Comparison of ENCODE assay signal across 8 mouse cellular contexts in the genomic region with DNA sequence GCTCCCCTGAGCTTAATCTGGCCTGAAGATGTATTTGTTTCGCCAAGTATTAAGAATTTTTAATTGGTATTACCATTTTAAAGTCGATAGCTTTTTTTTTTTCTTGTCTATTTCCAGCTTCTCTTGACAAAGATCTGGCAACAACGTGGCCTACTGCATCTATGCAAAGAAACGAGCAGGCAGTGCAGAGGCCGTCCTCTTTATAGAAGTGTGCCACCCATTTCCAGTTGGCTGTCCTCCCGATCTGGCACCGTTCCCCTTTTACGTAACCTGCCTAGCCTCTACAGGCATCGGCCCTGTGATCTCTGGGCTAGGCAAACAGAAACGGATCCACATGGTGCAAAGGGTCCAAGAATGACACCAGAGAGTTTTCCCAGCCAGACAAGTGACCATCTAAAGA. TPM values are rescaled to one million over a fixed set of nuclear protein-coding genes. Genes with fewer than 3 reads are reported as not detected.
DNase-seq lines count a peak whose midpoint lies in the region; TF ChIP-seq lines count a peak whose summit lies in the region.

No protein-coding gene starts in this region.

- TF ChIP-seq POLR2A in liver, adult 2 months (IDR thresholded peaks at IDR 0.05; ENCODE audit: extremely low read depth, insufficient read depth, low read length), result no peak
- no peak for TF ChIP-seq POLR2A in olfactory bulb, adult 2 months (IDR thresholded peaks at IDR 0.05; ENCODE audit: insufficient read depth, low read depth, low read length)

- DNase-seq in heart, adult 11 months, result peak; percentile 98
- no peak for DNase-seq in heart, embryonic 10.5 days (ENCODE audit: low spot score)
- peak; percentile 86 for DNase-seq in adrenal gland, adult 8-10 months
- peak; percentile 83 for DNase-seq in fibroblast of lung, adult 2 months (ENCODE audit: low read depth)
- peak; percentile 37 for DNase-seq in induced T-regulatory cell, adult 2 months (ENCODE audit: low read depth)
- peak; percentile 98 for DNase-seq in liver, adult 2 months (ENCODE audit: extremely low read depth, low read depth, low spot score)
- peak; percentile 49 to 75 for DNase-seq in urinary bladder, adult 18-20 months (ENCODE audit: low spot score in 2 of 2)

- H3K36me3 ChIP-seq in heart, embryonic 10.5 days, result no peaks in the 10 kb centered on the region
- H3K36me3 ChIP-seq in liver, adult 2 months (ENCODE audit: control insufficient read depth, insufficient read depth, low read length), result no peaks in the 10 kb centered on the region

- no peak overlapping the region for H3K27ac ChIP-seq in heart, embryonic 10.5 days
- no peak overlapping the region for H3K27ac ChIP-seq in liver, adult 2 months (replicated peaks; ENCODE audit: insufficient read depth, low read depth, low read length)
- H3K27ac ChIP-seq in olfactory bulb, adult 2 months (ENCODE audit: insufficient read depth, low read depth, low read length), result peak overlapping the region; percentile 57; the same call in 1 of the 2 replicates

- no peaks in the 10 kb centered on the region for H3K9me3 ChIP-seq in heart, embryonic 10.5 days

- no peak overlapping the region for H3K9ac ChIP-seq in liver, adult 2 months (ENCODE audit: low read depth, low read length)

- no peak for TF ChIP-seq CTCF in liver, adult 2 months (IDR thresholded peaks at IDR 0.05; ENCODE audit: low read depth, low read length)
- TF ChIP-seq CTCF in olfactory bulb, adult 2 months (IDR thresholded peaks at IDR 0.05; ENCODE audit: insufficient read depth, low read depth, low read length), result no peak

- no peaks in the 10 kb centered on the region for H3K27me3 ChIP-seq in heart, embryonic 10.5 days (ENCODE audit: insufficient read depth, poor library complexity, severe bottlenecking)
- no peaks in the 10 kb centered on the region for H3K27me3 ChIP-seq in liver, adult 2 months (ENCODE audit: control insufficient read depth, insufficient read depth, low read length)

- peaks cover 8% of the 10 kb centered on the region; the same call in 1 of the 2 replicates for H3K4me1 ChIP-seq in heart, embryonic 10.5 days
- peaks cover 14% of the 10 kb centered on the region for H3K4me1 ChIP-seq in liver, adult 2 months (ENCODE audit: control insufficient read depth, insufficient read depth, low read length)
- H3K4me1 ChIP-seq in olfactory bulb, adult 2 months (ENCODE audit: control insufficient read depth, insufficient read depth, low read length), result peaks cover 4% of the 10 kb centered on the region

- 62% methylated on average over 10 of the region's 10 CpGs for WGBS in heart, embryonic 10.5 days
- 4% methylated on average over 10 of the region's 10 CpGs for WGBS in liver, adult 2 months
- 23% methylated on average over 10 of the region's 10 CpGs for WGBS in olfactory bulb, adult 2 months

- H3K79me2 ChIP-seq in liver, adult 2 months (ENCODE audit: control insufficient read depth, insufficient read depth, low read length), result peaks cover 11% of the 10 kb centered on the region

- no peak overlapping the region for H3K4me3 ChIP-seq in heart, embryonic 10.5 days
- no peak overlapping the region for H3K4me3 ChIP-seq in liver, adult 2 months (ENCODE audit: insufficient read depth, low read depth, low read length)
- no peak overlapping the region for H3K4me3 ChIP-seq in olfactory bulb, adult 2 months (ENCODE audit: insufficient read depth, low read depth, low read length)

RNA-seq across cellular contexts. Expression of a gene that starts 1.9 kb away (rescaled TPM):
- 5.6 and 6.8 TPM in 2 replicates for polyA plus RNA-seq in heart, embryonic 10.5 days (2016; fragmentation: Nextera tagmentation; extraction: Ambion mirVana)
- 10 to 100 TPM; 41.4 to 62.6 (median 51.7) TPM for total RNA-seq in adrenal gland, adult 8-10 months (2022)
- total RNA-seq in liver, adult 2 months (2014; rRNA removed), result 11.1 and 11.9 TPM in 2 replicates
- polyA plus RNA-seq in liver, adult 2 months (2012; rRNA removed), result 5.5 and 7.3 TPM in 2 replicates
- not detected in 2 replicates for polyA plus RNA-seq in olfactory bulb, adult 2 months (2012; ENCODE audit: insufficient read depth, insufficient read length, low replicate concordance, missing spikeins)

RNA-seq across cellular contexts. Expression of a gene that starts 41.1 kb away (rescaled TPM):
- 17.8 and 20.3 TPM in 2 replicates for polyA plus RNA-seq in heart, embryonic 10.5 days (2016; fragmentation: Nextera tagmentation; extraction: Ambion mirVana)
- total RNA-seq in adrenal gland, adult 8-10 months (2022), result 10 to 100 TPM; 25.5 to 30.2 (median 28.5) TPM
- 38.9 and 41.5 TPM in 2 replicates for total RNA-seq in liver, adult 2 months (2014; rRNA removed)
- 17.9 and 19.6 TPM in 2 replicates for polyA plus RNA-seq in liver, adult 2 months (2012; rRNA removed)
- not detected in 2 replicates for polyA plus RNA-seq in olfactory bulb, adult 2 months (2012; ENCODE audit: insufficient read depth, insufficient read length, low replicate concordance, missing spikeins)

RNA-seq across cellular contexts. Expression of a gene that starts 41.2 kb away (rescaled TPM):
- polyA plus RNA-seq in heart, embryonic 10.5 days (2016; fragmentation: Nextera tagmentation; extraction: Ambion mirVana), result 27.6 and 33.2 TPM in 2 replicates
- total RNA-seq in adrenal gland, adult 8-10 months (2022), result 10 to 100 TPM; 14.2 to 19.3 (median 17.0) TPM
- total RNA-seq in liver, adult 2 months (2014; rRNA removed), result 6.2 and 8.6 TPM in 2 replicates
- polyA plus RNA-seq in liver, adult 2 months (2012; rRNA removed), result 9.0 and 9.9 TPM in 2 replicates
- not detected in 2 replicates for polyA plus RNA-seq in olfactory bulb, adult 2 months (2012; ENCODE audit: insufficient read depth, insufficient read length, low replicate concordance, missing spikeins)

Comparison
In these comparisons a context has a peak if more than half of its experiments do, and no peak if none do; other contexts are left out.
1. RNA of a gene that starts 41.1 kb away (polyA plus RNA-seq): 17.9 to 19.6 TPM in liver, adult 2 months and 17.8 to 20.3 TPM in heart, embryonic 10.5 days; not detected in olfactory bulb, adult 2 months; every median in the first group is over 10 times any median in the second.